Mouse (Mus musculus) kidney, postnatal 14 days (tissue): Measurements from ENCODE around the gene Ttl.

Experiments
- DNase-seq: peaks from one replicate; pipeline ENCODE4 v3.0.0; 2022; ENCODE audit warnings: mixed read lengths

Gene Ttl

GRCm38 (mm10) chr2:129087520-129087919 lies 21.8 kb downstream of the Ttl start:
- DNase-seq, result no peak

GRCm38 (mm10) chr2:129090370-129090769 lies 24.6 kb downstream of the Ttl start:
- DNase-seq, result no peak

- DNase-seq, result no peak
Observed at GRCm38 (mm10) chr2:129092810-129093209, 27.1 kb downstream of the Ttl start.

- peak; percentile 44 for DNase-seq
Observed at GRCm38 (mm10) chr2:129093926-129094724, 28.4 kb downstream of the Ttl start.

- DNase-seq, result peak; percentile 95
Observed at GRCm38 (mm10) chr2:129100784-129101310, 35.1 kb downstream of the Ttl start, which contains the start of gene Polr1b. TSS of gene Polr1b (plus strand) at chr2:129100995.

GRCm38 (mm10) chr2:129112924-129113323 lies 47.2 kb downstream of the Ttl start:
- DNase-seq, result no peak

GRCm38 (mm10) chr2:129115706-129116367 lies 50.1 kb downstream of the Ttl start:
- DNase-seq, result peak; percentile 31

- DNase-seq, result peak; percentile 36
Observed at GRCm38 (mm10) chr2:129116368-129116739, 50.6 kb downstream of the Ttl start.

- DNase-seq, result no peak
Observed at GRCm38 (mm10) chr2:129118061-129118460, 52.3 kb downstream of the Ttl start.

GRCm38 (mm10) chr2:129121986-129122385 lies 56.2 kb downstream of the Ttl start:
- no peak for DNase-seq

- peak; percentile 96 for DNase-seq
Observed at GRCm38 (mm10) chr2:129129412-129129929, 63.7 kb downstream of the Ttl start, which contains the start of gene Chchd5. TSS of gene Chchd5 (plus strand) at chr2:129129700.

GRCm38 (mm10) chr2:129129987-129130545 lies 64.3 kb downstream of the Ttl start:
- no peak for DNase-seq

GRCm38 (mm10) chr2:129130776-129131175 lies 65.0 kb downstream of the Ttl start:
- no peak for DNase-seq

- no peak for DNase-seq
Observed at GRCm38 (mm10) chr2:129132231-129132630, 66.5 kb downstream of the Ttl start.

GRCm38 (mm10) chr2:129133006-129133805 lies 67.5 kb downstream of the Ttl start:
- DNase-seq, result no peak

- DNase-seq, result no peak
Observed at GRCm38 (mm10) chr2:129139906-129140305, 74.2 kb downstream of the Ttl start.
